Mouse (Mus musculus): ENCODE measurements around the gene Enpep. TPM values are rescaled to one million over a fixed set of nuclear protein-coding genes. Genes with fewer than 3 reads are reported as not detected.

Gene Enpep
- polyA plus RNA-seq, 1 experiment from 2014 or later: 1.8 TPM

DNA sequence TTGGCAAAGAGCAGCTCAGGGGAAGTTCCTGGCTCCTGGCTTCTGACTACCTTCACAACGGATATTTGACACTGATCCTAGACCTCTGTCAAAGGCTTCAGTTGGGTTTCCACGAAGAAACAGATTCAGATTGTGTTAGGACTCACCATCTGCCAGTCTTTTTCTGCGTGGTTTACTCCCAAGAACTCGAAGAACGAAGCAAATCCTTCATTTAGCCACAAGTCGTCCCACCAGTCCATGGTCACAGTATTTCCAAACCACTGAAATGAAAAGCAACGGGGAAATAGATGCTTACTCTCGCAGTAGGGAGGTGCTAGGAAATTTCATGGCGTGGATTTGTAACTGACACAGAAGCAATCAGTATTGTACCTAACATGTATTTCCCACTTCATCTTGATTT lies 23.6 kb downstream of the Enpep start:
- Histone ChIP-seq H3K27me3 (replicated peaks) (no peaks in the 10 kb centered on the region), H3K9me3 (no peaks in the 10 kb centered on the region), H3K36me3 (replicated peaks) (no peaks in the 10 kb centered on the region), H3K4me2 (no peak overlapping the region), H3K4me3 (no peak overlapping the region), H3K4me1 (no peaks in the 10 kb centered on the region), H3K27ac (no peak overlapping the region), H3K9ac (no peak overlapping the region)
- ATAC-seq (replicated peaks): no peak
- 75% methylated on average over 9 of the region's 9 CpGs for WGBS

GRCm38 (mm10) chr3:129308102-129308752 lies 24.3 kb downstream of the Enpep start:
- Histone ChIP-seq H3K4me3 (no peak overlapping the region), H3K36me3 (replicated peaks) (no peaks in the 10 kb centered on the region), H3K27me3 (replicated peaks) (no peaks in the 10 kb centered on the region), H3K9me3 (no peaks in the 10 kb centered on the region), H3K4me2 (peak overlapping the region; percentile 20; the same call in 1 of the 2 replicates), H3K27ac (no peak overlapping the region), H3K4me1 (no peaks in the 10 kb centered on the region), H3K9ac (no peak overlapping the region)
- 34% methylated on average over 10 of the region's 10 CpGs for WGBS
- ATAC-seq (replicated peaks): peak; percentile 92

- H3K36me3 ChIP-seq (replicated peaks): no peaks in the 10 kb centered on the region
- ATAC-seq (replicated peaks): 0 out of 2 replicates have a peak, but pooled peaks have one; percentile 45
- no peak overlapping the region for H3K9ac ChIP-seq
- H3K4me1 ChIP-seq: no peaks in the 10 kb centered on the region
- H3K27me3 ChIP-seq (replicated peaks): no peaks in the 10 kb centered on the region
- H3K4me2 ChIP-seq: no peak overlapping the region
- H3K4me3 ChIP-seq: no peak overlapping the region
- no peak overlapping the region for H3K27ac ChIP-seq
- WGBS: 16% methylated on average over 3 of the region's 3 CpGs
- H3K9me3 ChIP-seq: no peaks in the 10 kb centered on the region
Observed at GRCm38 (mm10) chr3:129303941-129304340, 28.6 kb downstream of the Enpep start.

- Histone ChIP-seq H3K9ac (no peak overlapping the region), H3K27ac (no peak overlapping the region), H3K36me3 (replicated peaks) (no peaks in the 10 kb centered on the region), H3K9me3 (no peaks in the 10 kb centered on the region), H3K4me1 (no peaks in the 10 kb centered on the region), H3K27me3 (replicated peaks) (no peaks in the 10 kb centered on the region), H3K4me2 (no peak overlapping the region), H3K4me3 (no peak overlapping the region)
- no peak for ATAC-seq (replicated peaks)
- 64% methylated on average over 1 of the region's 1 CpGs for WGBS
Observed at GRCm38 (mm10) chr3:129299874-129300273, 32.6 kb downstream of the Enpep start.

GRCm38 (mm10) chr3:129298606-129299005 lies 33.9 kb downstream of the Enpep start:
- no peaks in the 10 kb centered on the region for H3K36me3 ChIP-seq (replicated peaks)
- 89% methylated on average over 8 of the region's 8 CpGs for WGBS
- no peak overlapping the region for H3K9ac ChIP-seq
- no peaks in the 10 kb centered on the region for H3K4me1 ChIP-seq
- no peak overlapping the region for H3K27ac ChIP-seq
- H3K4me2 ChIP-seq: no peak overlapping the region
- ATAC-seq (replicated peaks): no peak
- H3K4me3 ChIP-seq: no peak overlapping the region
- no peaks in the 10 kb centered on the region for H3K9me3 ChIP-seq
- H3K27me3 ChIP-seq (replicated peaks): no peaks in the 10 kb centered on the region

GRCm38 (mm10) chr3:129296994-129297393 lies 35.5 kb downstream of the Enpep start:
- no peak for ATAC-seq (replicated peaks)
- H3K4me1 ChIP-seq: no peaks in the 10 kb centered on the region
- no peak overlapping the region for H3K9ac ChIP-seq
- H3K9me3 ChIP-seq: no peaks in the 10 kb centered on the region
- no peak overlapping the region for H3K27ac ChIP-seq
- no peak overlapping the region for H3K4me2 ChIP-seq
- WGBS: 81% methylated on average over 5 of the region's 5 CpGs
- H3K4me3 ChIP-seq: no peak overlapping the region
- H3K36me3 ChIP-seq (replicated peaks): no peaks in the 10 kb centered on the region
- H3K27me3 ChIP-seq (replicated peaks): no peaks in the 10 kb centered on the region

GRCm38 (mm10) chr3:129295883-129296282 lies 36.6 kb downstream of the Enpep start:
- no peak overlapping the region for H3K4me2 ChIP-seq
- ATAC-seq (replicated peaks): no peak
- H3K9me3 ChIP-seq: no peaks in the 10 kb centered on the region
- no peaks in the 10 kb centered on the region for H3K27me3 ChIP-seq (replicated peaks)
- no peak overlapping the region for H3K27ac ChIP-seq
- H3K4me3 ChIP-seq: no peak overlapping the region
- H3K4me1 ChIP-seq: no peaks in the 10 kb centered on the region
- H3K9ac ChIP-seq: no peak overlapping the region
- no peaks in the 10 kb centered on the region for H3K36me3 ChIP-seq (replicated peaks)
- WGBS: 58% methylated on average over 2 of the region's 2 CpGs

GRCm38 (mm10) chr3:129289536-129289935 lies 43.0 kb downstream of the Enpep start:
- WGBS: 85% methylated on average over 8 of the region's 8 CpGs
- Histone ChIP-seq H3K4me1 (no peaks in the 10 kb centered on the region), H3K27ac (no peak overlapping the region), H3K9me3 (no peaks in the 10 kb centered on the region), H3K9ac (no peak overlapping the region), H3K27me3 (replicated peaks) (no peaks in the 10 kb centered on the region), H3K4me2 (no peak overlapping the region), H3K36me3 (replicated peaks) (no peaks in the 10 kb centered on the region), H3K4me3 (no peak overlapping the region)
- ATAC-seq (replicated peaks): no peak

DNA sequence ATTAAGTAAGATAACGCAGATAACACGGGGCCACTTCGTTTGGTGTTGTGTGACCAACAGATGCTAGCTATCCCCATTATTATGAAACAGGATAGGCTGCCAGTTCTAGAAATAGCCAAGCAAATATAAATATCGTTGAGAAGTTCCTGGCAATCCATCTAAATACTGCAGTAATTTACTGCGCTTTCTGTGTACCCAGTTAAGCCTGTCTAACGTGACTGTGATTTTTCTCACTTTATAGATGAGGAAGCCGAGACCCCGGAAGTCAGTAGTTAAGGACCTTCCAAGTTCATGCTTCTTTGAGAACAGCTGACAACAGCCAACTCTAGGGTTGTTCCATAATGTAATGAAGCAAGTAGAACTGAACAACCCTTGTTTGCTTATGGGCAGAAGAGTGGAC lies 45.4 kb downstream of the Enpep start:
- WGBS: 93% methylated on average over 8 of the region's 8 CpGs
- Histone ChIP-seq H3K27ac (no peak overlapping the region), H3K4me2 (no peak overlapping the region), H3K4me1 (no peaks in the 10 kb centered on the region), H3K4me3 (no peak overlapping the region), H3K9me3 (no peaks in the 10 kb centered on the region), H3K9ac (no peak overlapping the region), H3K27me3 (replicated peaks) (no peaks in the 10 kb centered on the region), H3K36me3 (replicated peaks) (no peaks in the 10 kb centered on the region)
- ATAC-seq (replicated peaks): no peak

- WGBS: 81% methylated on average over 7 of the region's 7 CpGs
- Histone ChIP-seq H3K27ac (no peak overlapping the region), H3K4me3 (no peak overlapping the region), H3K9me3 (no peaks in the 10 kb centered on the region), H3K27me3 (replicated peaks) (no peaks in the 10 kb centered on the region), H3K36me3 (replicated peaks) (no peaks in the 10 kb centered on the region), H3K9ac (no peak overlapping the region), H3K4me1 (no peaks in the 10 kb centered on the region), H3K4me2 (no peak overlapping the region)
- ATAC-seq (replicated peaks): no peak
Observed at GRCm38 (mm10) chr3:129286426-129286825, 46.1 kb downstream of the Enpep start.

GRCm38 (mm10) chr3:129284326-129284725 lies 48.2 kb downstream of the Enpep start:
- Histone ChIP-seq H3K9me3 (no peaks in the 10 kb centered on the region), H3K4me2 (no peak overlapping the region), H3K9ac (no peak overlapping the region), H3K4me3 (no peak overlapping the region), H3K27ac (no peak overlapping the region), H3K4me1 (no peaks in the 10 kb centered on the region), H3K36me3 (replicated peaks) (no peaks in the 10 kb centered on the region), H3K27me3 (replicated peaks) (no peaks in the 10 kb centered on the region)
- whole genome bisulfite sequencing: 88% methylated on average over 5 of the region's 5 CpGs
- ATAC-seq (replicated peaks): no peak

- Histone ChIP-seq H3K27me3 (replicated peaks) (no peaks in the 10 kb centered on the region), H3K36me3 (replicated peaks) (no peaks in the 10 kb centered on the region), H3K9ac (no peak overlapping the region), H3K4me1 (no peaks in the 10 kb centered on the region), H3K4me2 (no peak overlapping the region), H3K9me3 (no peaks in the 10 kb centered on the region), H3K4me3 (no peak overlapping the region), H3K27ac (no peak overlapping the region)
- WGBS: 93% methylated on average over 8 of the region's 8 CpGs
- no peak for ATAC-seq (replicated peaks)
Observed at GRCm38 (mm10) chr3:129279441-129279840, 53.1 kb downstream of the Enpep start.

DNA sequence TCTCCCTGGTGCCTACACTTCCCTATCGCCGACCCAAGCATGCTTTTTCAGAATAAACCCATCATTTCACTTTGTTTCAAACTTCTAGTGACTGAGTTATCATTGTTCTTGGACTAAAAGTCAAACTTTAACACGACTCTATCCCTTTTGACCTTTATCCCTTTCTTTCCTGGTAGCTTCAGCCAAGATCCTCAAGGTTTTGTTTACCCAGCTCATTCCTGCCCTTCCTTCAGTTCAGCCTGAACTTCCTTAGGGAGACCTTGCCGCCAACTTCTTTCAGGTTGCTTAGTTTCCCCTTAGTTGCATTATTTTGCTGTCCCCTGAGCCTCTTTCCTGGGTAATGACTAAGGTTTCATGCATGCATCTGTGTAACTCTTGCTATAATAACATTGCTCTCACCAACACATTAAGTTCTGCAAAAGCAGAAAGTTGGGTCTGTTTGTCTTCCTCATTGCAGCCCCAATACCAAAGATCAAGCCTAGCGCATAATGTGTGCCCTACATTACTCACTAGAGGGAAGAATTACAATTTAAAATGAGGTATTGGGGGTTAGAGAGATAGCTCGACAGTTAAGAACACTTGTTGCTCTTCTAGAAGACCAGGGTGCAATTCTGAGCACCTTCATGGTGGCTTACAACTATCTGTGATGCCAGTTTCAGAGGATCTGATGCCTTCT lies 59.2 kb downstream of the Enpep start:
- H3K4me1 ChIP-seq: no peaks in the 10 kb centered on the region
- no peak overlapping the region for H3K4me2 ChIP-seq
- H3K27me3 ChIP-seq (replicated peaks): no peaks in the 10 kb centered on the region
- 78% methylated on average over 6 of the region's 6 CpGs for WGBS
- no peak overlapping the region for H3K9ac ChIP-seq
- H3K27ac ChIP-seq: no peak overlapping the region
- ATAC-seq (replicated peaks): no peak
- no peaks in the 10 kb centered on the region for H3K9me3 ChIP-seq
- no peak overlapping the region for H3K4me3 ChIP-seq
- H3K36me3 ChIP-seq (replicated peaks): no peaks in the 10 kb centered on the region
